ENCODE assay signal across 8 mouse cellular contexts in the genomic region with DNA sequence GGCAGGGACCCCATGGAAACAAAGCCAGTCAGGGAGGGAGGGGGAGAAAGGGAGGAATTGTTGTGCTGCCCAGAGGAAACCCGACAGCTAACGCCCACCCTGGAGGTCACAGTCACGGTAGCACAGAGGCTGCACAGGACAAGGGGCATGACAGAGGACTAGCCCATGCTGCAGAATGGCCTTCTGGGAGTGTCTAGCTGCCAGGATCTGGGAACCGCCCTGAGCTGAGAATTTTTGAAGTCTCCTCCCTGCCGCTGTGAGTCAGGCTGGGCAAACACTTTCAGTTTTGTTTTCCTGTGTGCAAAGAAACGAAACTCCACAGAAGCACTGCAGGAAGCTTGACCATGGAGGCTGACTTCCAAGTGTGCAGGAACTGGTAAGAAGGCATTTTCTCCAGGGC. TPM values are rescaled to one million over a fixed set of nuclear protein-coding genes. Genes with fewer than 3 reads are reported as not detected.
DNase-seq lines count a peak whose midpoint lies in the region; ATAC-seq and TF ChIP-seq lines count a peak whose summit lies in the region.

A gene (plus strand): TSS at position 296 of the 400 bp plus-strand sequence.

- peak within 1 kb of the TSS; percentile 33 for H3K4me2 ChIP-seq in embryonic facial prominence, embryonic 14.5 days (ENCODE audit: low read depth, low read length)
- peak within 1 kb of the TSS; percentile 64 for H3K4me2 ChIP-seq in heart, postnatal 0 days (ENCODE audit: low read depth, low read length)
- peak within 1 kb of the TSS; percentile 24; the same call in 1 of the 2 replicates for H3K4me2 ChIP-seq in midbrain, postnatal 0 days (ENCODE audit: low read depth, low read length, poor library complexity, severe bottlenecking)

- TF ChIP-seq CTCF in C2C12 (IDR thresholded peaks at IDR 0.05; ENCODE audit: control insufficient read depth, insufficient read depth, insufficient read length) (no peak), G1E (IDR thresholded peaks at IDR 0.05; ENCODE audit: low read depth, low read length) (no peak)
- no peak for TF ChIP-seq CTCF in heart, postnatal 0 days (IDR thresholded peaks at IDR 0.05; ENCODE audit: low read depth)
- TF ChIP-seq CTCF in midbrain, postnatal 0 days (IDR thresholded peaks at IDR 0.05), result no peak

- no peaks in the 10 kb centered on the region for H3K9me3 ChIP-seq in G1E (replicated peaks)
- no peaks in the 10 kb centered on the region for H3K9me3 ChIP-seq in embryonic facial prominence, embryonic 14.5 days (ENCODE audit: control insufficient read depth, low read length)
- no peaks in the 10 kb centered on the region for H3K9me3 ChIP-seq in heart, postnatal 0 days (replicated peaks; ENCODE audit: control insufficient read depth, low read length)
- no peaks in the 10 kb centered on the region for H3K9me3 ChIP-seq in midbrain, postnatal 0 days (ENCODE audit: low read length)

- peaks cover 13% of the 10 kb centered on the region for H3K4me1 ChIP-seq in G1E (ENCODE audit: insufficient read depth, low read depth, low read length)
- no peaks in the 10 kb centered on the region for H3K4me1 ChIP-seq in embryonic facial prominence, embryonic 14.5 days (ENCODE audit: control insufficient read depth, insufficient read depth, low read length)
- peaks cover 21% of the 10 kb centered on the region for H3K4me1 ChIP-seq in heart, postnatal 0 days (ENCODE audit: control insufficient read depth, insufficient read depth)
- H3K4me1 ChIP-seq in midbrain, postnatal 0 days (ENCODE audit: insufficient read depth, low read length), result no peaks in the 10 kb centered on the region

- peak; percentile 57 for ATAC-seq in G1E (ENCODE audit: extremely low read depth, insufficient number of reproducible peaks, low FRiP score, poor library complexity, severe bottlenecking)
- no peak for ATAC-seq in embryonic facial prominence, embryonic 14.5 days (ENCODE audit: low read depth)
- peak; percentile 90 for ATAC-seq in heart, postnatal 0 days (ENCODE audit: insufficient read depth, low read depth)
- no peak for ATAC-seq in midbrain, postnatal 0 days (ENCODE audit: low FRiP score)

- H3K27me3 ChIP-seq in C2C12 (ENCODE audit: control insufficient read depth, insufficient read depth, insufficient read length) (no peaks in the 10 kb centered on the region), G1E (ENCODE audit: insufficient read depth, low read length) (peaks cover 18% of the 10 kb centered on the region)
- H3K27me3 ChIP-seq in embryonic facial prominence, embryonic 14.5 days (replicated peaks; ENCODE audit: control insufficient read depth, insufficient read depth, low read length), result no peaks in the 10 kb centered on the region
- no peaks in the 10 kb centered on the region for H3K27me3 ChIP-seq in heart, postnatal 0 days (ENCODE audit: control insufficient read depth, insufficient read depth, low read length)
- H3K27me3 ChIP-seq in midbrain, postnatal 0 days (ENCODE audit: insufficient read depth, low read length), result no peaks in the 10 kb centered on the region

- H3K36me3 ChIP-seq in C2C12 (ENCODE audit: control insufficient read depth, insufficient read depth) (no peaks in the 10 kb centered on the region), G1E (replicated peaks) (no peaks in the 10 kb centered on the region)
- H3K36me3 ChIP-seq in embryonic facial prominence, embryonic 14.5 days (ENCODE audit: control insufficient read depth, insufficient read depth, low read length), result no peaks in the 10 kb centered on the region
- H3K36me3 ChIP-seq in heart, postnatal 0 days (replicated peaks; ENCODE audit: control insufficient read depth, insufficient read depth, low read length), result peaks cover under 1% of the 10 kb centered on the region; the same call in 1 of the 2 replicates
- H3K36me3 ChIP-seq in midbrain, postnatal 0 days (ENCODE audit: insufficient read depth, low read length), result no peaks in the 10 kb centered on the region

- H3K79me2 ChIP-seq in C2C12 (ENCODE audit: control insufficient read depth, insufficient read depth), result no peaks in the 10 kb centered on the region

- no peaks in the 10 kb centered on the region for H3K79me3 ChIP-seq in C2C12 (ENCODE audit: low read depth)

- H3K27ac ChIP-seq in embryonic facial prominence, embryonic 14.5 days (replicated peaks; ENCODE audit: low read depth, low read length), result no peak within 1 kb of the TSS
- H3K27ac ChIP-seq in heart, postnatal 0 days (ENCODE audit: low read depth), result peak within 1 kb of the TSS; percentile 89
- no peak within 1 kb of the TSS for H3K27ac ChIP-seq in midbrain, postnatal 0 days (ENCODE audit: low read depth, low read length)

- 11% methylated on average over 5 of the region's 6 CpGs for WGBS in embryonic facial prominence, embryonic 14.5 days
- WGBS in heart, postnatal 0 days, result 6% methylated on average over 6 of the region's 6 CpGs
- 30% methylated on average over 6 of the region's 6 CpGs for WGBS in midbrain, postnatal 0 days

- H3K9ac ChIP-seq in embryonic facial prominence, embryonic 14.5 days (ENCODE audit: low read depth, low read length), result no peak within 1 kb of the TSS
- H3K9ac ChIP-seq in heart, postnatal 0 days (replicated peaks; ENCODE audit: low read depth, low read length), result peak within 1 kb of the TSS; percentile 48
- H3K9ac ChIP-seq in midbrain, postnatal 0 days (replicated peaks; ENCODE audit: low read length, poor library complexity, severe bottlenecking), result no peak within 1 kb of the TSS

- no peak for TF ChIP-seq EP300 in heart, postnatal 0 days (IDR thresholded peaks at IDR 0.05; ENCODE audit: low read depth)

- no peak for DNase-seq in G1E (ENCODE audit: low spot score)
- peak; percentile 61 for DNase-seq in embryonic facial prominence, embryonic 14.5 days (ENCODE audit: low spot score)
- peak; percentile 85 for DNase-seq in heart, postnatal 0 days (ENCODE audit: low spot score)
- peak; percentile 76 to 79 for DNase-seq in kidney, postnatal 36 days
- DNase-seq in midbrain, postnatal 0 days (ENCODE audit: low spot score), result peak; percentile 14
- peak; percentile 40 for DNase-seq in testis, postnatal 14 days (ENCODE audit: low spot score)
- DNase-seq in cerebellum, postnatal 4 days (ENCODE audit: low spot score in 2 of 2), result no peak

- H3ac ChIP-seq in C2C12 (ENCODE audit: control insufficient read depth, insufficient read length, low read depth), result no peak within 1 kb of the TSS

- H3K4me3 ChIP-seq in C2C12 (ENCODE audit: insufficient read depth, poor library complexity, severe bottlenecking) (peak within 1 kb of the TSS; percentile 21), G1E (ENCODE audit: low read depth, low read length) (peak within 1 kb of the TSS; percentile 55; the same call in 1 of the 2 replicates)
- no peak within 1 kb of the TSS for H3K4me3 ChIP-seq in embryonic facial prominence, embryonic 14.5 days (ENCODE audit: low read depth, low read length)
- H3K4me3 ChIP-seq in heart, postnatal 0 days (ENCODE audit: low read depth, low read length), result peak within 1 kb of the TSS; percentile 54
- H3K4me3 ChIP-seq in midbrain, postnatal 0 days (ENCODE audit: low read depth, low read length), result peak within 1 kb of the TSS; percentile 9; the same call in 1 of the 2 replicates

TF ChIP-seq in C2C12, 6 proteins besides CTCF, POLR2A, EP300 and RAD21:
- TF ChIP-seq USF1 (IDR thresholded peaks at IDR 0.05; ENCODE audit: low read depth) (no peak), MYOG (IDR thresholded peaks at IDR 0.05; ENCODE audit: control insufficient read depth, extremely low read depth, insufficient read length) (no peak), FOSL1 (IDR thresholded peaks at IDR 0.05; ENCODE audit: insufficient read depth, low read length, poor library complexity, severe bottlenecking) (no peak), MYOD1 (IDR thresholded peaks at IDR 0.05; ENCODE audit: control insufficient read depth, insufficient read length, low read depth) (no peak), CEBPB (IDR thresholded peaks at IDR 0.05; ENCODE audit: low read depth) (no peak), MAX (IDR thresholded peaks at IDR 0.05) (no peak)

RNA-seq across cellular contexts. Expression of the gene that starts here (rescaled TPM):
- polyA plus RNA-seq in C2C12 (2012; fragmentation: generic; extraction: Trizol), result 1.2 TPM
- 0.30 TPM in 1 of 2 replicates, not detected in the other for total RNA-seq in G1E (2014; fragmentation: Nextera tagmentation)
- 1.4 and 2.0 TPM in 2 replicates for total RNA-seq in G1E (2017)
- 0.02 TPM in 1 of 2 replicates, not detected in the other for polyA plus RNA-seq in G1E (2012)
- 3.2 TPM in 2 replicates for polyA plus RNA-seq in embryonic facial prominence, embryonic 14.5 days (2014; fragmentation: Nextera tagmentation; extraction: Ambion mirVana)
- 2.6 and 3.4 TPM in 2 replicates for total RNA-seq in heart, postnatal 0 days (2014; rRNA removed; ENCODE audit: low replicate concordance)
- polyA plus RNA-seq in heart, postnatal 0 days (2015; fragmentation: Nextera tagmentation; extraction: Ambion mirVana), result 12.7 and 19.2 TPM in 2 replicates
- total RNA-seq in midbrain, postnatal 0 days (2014; rRNA removed), result 0.93 and 3.9 TPM in 2 replicates
- 5.6 and 6.0 TPM in 2 replicates for polyA plus RNA-seq in midbrain, postnatal 0 days (2015; fragmentation: Nextera tagmentation; extraction: Ambion mirVana)

Comparison
In these comparisons a context has a peak if more than half of its experiments do, and no peak if none do; other contexts are left out.
1. ATAC-seq: peak in G1E (single experiment) and heart, postnatal 0 days (single experiment); none in embryonic facial prominence, embryonic 14.5 days (single experiment) and midbrain, postnatal 0 days (single experiment).
2. DNase-seq: peak in embryonic facial prominence, embryonic 14.5 days (single experiment), heart, postnatal 0 days (single experiment), kidney, postnatal 36 days (2 of 2), midbrain, postnatal 0 days (single experiment) and testis, postnatal 14 days (single experiment); none in G1E (single experiment) and cerebellum, postnatal 4 days (0 of 2).
3. Peak in every context shown above with its lines, with median percentiles within 50 percentile points of each other: H3K4me2 ChIP-seq.